Comparison of ENCODE assay signal across 48 mouse cellular contexts in genomic region chr9:51320096-51320495, GRCm38 (mm10). TPM values are rescaled to one million over a fixed set of nuclear protein-coding genes. Genes with fewer than 3 reads are reported as not detected.
"Had no signal": no experiment of that assay in that cellular context is flagged by ENCODE, and none has a peak within 500 bp of the region (broad histone marks: within the 10 kb centered on the region; RNA-seq: fewer than 3 reads in every experiment).

No protein-coding gene starts in this region.

- H3K4me1 ChIP-seq: heart, embryonic 13.5 days; heart, embryonic 15.5 days; hindbrain, embryonic 10.5 days; hindbrain, embryonic 12.5 days; hindbrain, embryonic 13.5 days; hindbrain, embryonic 15.5 days; intestine, embryonic 15.5 days; kidney, embryonic 15.5 days had no signal

- H3K27me3 ChIP-seq: heart, embryonic 12.5 days; heart, embryonic 13.5 days; hindbrain, embryonic 12.5 days; hindbrain, embryonic 13.5 days; hindbrain, embryonic 15.5 days; intestine, embryonic 15.5 days; kidney, embryonic 15.5 days had no signal

- H3K27ac ChIP-seq: heart, embryonic 13.5 days; heart, embryonic 15.5 days; hindbrain, embryonic 10.5 days; hindbrain, embryonic 12.5 days; hindbrain, embryonic 13.5 days; hindbrain, embryonic 14.5 days; hindbrain, embryonic 15.5 days; hindbrain, postnatal 0 days; intestine, embryonic 15.5 days; kidney, embryonic 15.5 days; kidney, postnatal 0 days; layer of hippocampus, adult 2 months; left cerebral cortex, adult 2 months had no signal

- H3K9me3 ChIP-seq: heart, embryonic 12.5 days; heart, embryonic 13.5 days; heart, embryonic 15.5 days; hindbrain, embryonic 10.5 days; hindbrain, embryonic 12.5 days; hindbrain, embryonic 13.5 days; hindbrain, embryonic 15.5 days; intestine, embryonic 15.5 days; kidney, embryonic 15.5 days had no signal

- H3K4me3 ChIP-seq: heart, embryonic 12.5 days; heart, embryonic 13.5 days; heart, embryonic 15.5 days; hindbrain, embryonic 10.5 days; hindbrain, embryonic 12.5 days; hindbrain, embryonic 13.5 days; hindbrain, embryonic 15.5 days; intestine, embryonic 15.5 days; kidney, embryonic 15.5 days; layer of hippocampus, adult 2 months; left cerebral cortex, adult 2 months had no signal

- DNase-seq: heart, postnatal 10 days; heart, postnatal 14 days; heart, postnatal 36 days; heart, postnatal 4 days; kidney, adult 11 months; kidney, adult 18-20 months; kidney, adult 2 months; kidney, adult 8-10 months; kidney, adult 9 months; kidney, postnatal 10 days; kidney, postnatal 14 days; kidney, postnatal 25 days; kidney, postnatal 36 days; kidney, postnatal 4 days; layer of hippocampus, adult 9-11 months; layer of hippocampus, postnatal 36 days had no signal

- H3K36me3 ChIP-seq: heart, embryonic 12.5 days; heart, embryonic 13.5 days; heart, embryonic 15.5 days; hindbrain, embryonic 10.5 days; hindbrain, embryonic 12.5 days; hindbrain, embryonic 13.5 days; hindbrain, embryonic 15.5 days; intestine, embryonic 15.5 days; kidney, embryonic 15.5 days had no signal

- H3K9ac ChIP-seq: heart, embryonic 12.5 days; heart, embryonic 13.5 days; heart, embryonic 15.5 days; hindbrain, embryonic 12.5 days; hindbrain, embryonic 13.5 days; hindbrain, embryonic 14.5 days; hindbrain, embryonic 15.5 days; intestine, embryonic 15.5 days; kidney, embryonic 15.5 days had no signal

RNA-seq across cellular contexts. Expression of gene 1810046K07Rik, which starts 8.6 kb away (rescaled TPM):
- total RNA-seq: heart, postnatal 10 days; heart, postnatal 14 days; heart, postnatal 25 days; heart, postnatal 36 days; heart, postnatal 4 days; hematopoietic stem cell, adult 5-6 weeks; hindbrain, postnatal 0 days; layer of hippocampus, adult 18-20 months; layer of hippocampus, adult 2 months; layer of hippocampus, adult 8-10 months; layer of hippocampus, postnatal 10 days; layer of hippocampus, postnatal 14 days; layer of hippocampus, postnatal 25 days; layer of hippocampus, postnatal 36 days; left cerebral cortex, adult 18-20 months; left cerebral cortex, adult 2 months; left cerebral cortex, adult 8-10 months had no signal
- polyA plus RNA-seq: heart, embryonic 11.5 days; heart, embryonic 12.5 days; heart, embryonic 13.5 days; heart, embryonic 14.5 days; heart, embryonic 15.5 days; heart, postnatal 0 days; hindbrain, embryonic 10.5 days; hindbrain, embryonic 11.5 days; hindbrain, embryonic 12.5 days; hindbrain, embryonic 13.5 days; hindbrain, embryonic 14.5 days; hindbrain, embryonic 15.5 days; hindbrain, embryonic 16.5 days; hindbrain, postnatal 0 days; intestine, embryonic 14.5 days; intestine, embryonic 15.5 days; intestine, embryonic 16.5 days; kidney, embryonic 14.5 days; kidney, embryonic 15.5 days; kidney, embryonic 16.5 days; kidney, postnatal 0 days had no signal
